Mouse (Mus musculus) spleen, adult 2 months (tissue): ENCODE measurements at regions not wholly inside any gene's neighbourhood (a gene's known extent, or its start where the extent isn't known, plus 50 kb on each side); places are given as distances from the start of the nearest gene placed in this dataset.
"Not testable (repeated sequence)": the region's sequence is repeated elsewhere in the genome, so short reads cannot be mapped to it uniquely, and the experiment has no call there.

ENCODE experiments used
- DNase-seq, 2 experiments: peaks; one replicate each; pipeline versions ENCODE4 v3.0.0 to v3.0.0-alpha.2; 2012 to 2021; ENCODE audit warnings: low spot score in 2 of 2, low read depth in 1 of 2
- H3K27ac ChIP-seq: fragments of 200-500 bp; 2 replicates; pipeline ENCODE4 v1.5.1; 2012; ENCODE audit warnings: low read length, inconsistent platforms; ENCODE audit not compliant: insufficient read depth
- H3K27me3 ChIP-seq: fragments of 200-500 bp; 2 replicates; pipeline ENCODE4 v1.6.1; 2012; ENCODE audit warnings: mild to moderate bottlenecking, moderate library complexity, low read length, inconsistent platforms; ENCODE audit not compliant: control insufficient read depth, insufficient read depth
- H3K36me3 ChIP-seq: fragments of 200-500 bp; 2 replicates; pipeline ENCODE4 v1.6.1; 2012; ENCODE audit warnings: mild to moderate bottlenecking, low read length, inconsistent platforms; ENCODE audit not compliant: control insufficient read depth, insufficient read depth
- H3K4me1 ChIP-seq: fragments of 200-500 bp; 2 replicates; pipeline ENCODE4 v1.6.1; 2011; ENCODE audit warnings: inconsistent platforms; ENCODE audit not compliant: control insufficient read depth, insufficient read depth, insufficient read length
- H3K4me3 ChIP-seq: fragments of 200-500 bp; 2 replicates; pipeline ENCODE4 v1.5.1; 2011; ENCODE audit warnings: mild to moderate bottlenecking, inconsistent platforms; ENCODE audit not compliant: insufficient read depth, insufficient read length; ENCODE audit errors: extremely low read depth
- CTCF ChIP-seq: fragments of 200-500 bp; IDR thresholded peaks from 2 replicates; pipeline ENCODE4 v1.5.1; 2011; ENCODE audit warnings: mild to moderate bottlenecking, inconsistent platforms; ENCODE audit not compliant: insufficient read depth, insufficient read length, insufficient replicate concordance; ENCODE audit errors: extremely low read depth
- POLR2A ChIP-seq: fragments of 200-500 bp; IDR thresholded peaks from 2 replicates; pipeline ENCODE4 v1.6.1; 2011; ENCODE audit warnings: low read depth, low read length, inconsistent platforms
- WGBS: fragments of 180-500 bp; shearing (Covaris S2); methylation state at CpG from one replicate; pipeline ENCODE4 v1.1.7; 2018; 5-methylcytosine and 5-hydroxymethylcytosine counted together

DNA sequence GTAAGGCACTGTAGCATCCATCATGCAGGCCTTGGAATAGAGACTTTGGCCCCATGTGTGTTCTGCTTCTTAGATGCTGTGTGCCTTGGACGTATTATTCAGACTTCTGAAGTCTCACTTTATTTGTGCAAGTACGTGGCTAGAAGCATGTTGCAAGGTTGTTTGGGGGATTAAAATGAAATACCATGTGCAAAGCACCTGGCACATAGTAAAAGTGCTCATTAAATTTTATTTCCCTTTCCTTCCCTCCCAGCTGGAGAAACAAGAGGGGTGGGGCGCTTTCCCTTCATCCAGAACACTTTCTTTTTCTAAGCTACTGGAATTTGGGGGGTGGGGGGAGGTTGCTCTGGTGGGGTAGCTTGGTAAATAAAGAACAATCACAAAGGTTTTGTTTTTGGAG, 248.7 kb upstream of the Smim15 start:
- H3K27ac ChIP-seq, result no peak overlapping the region
- no peak overlapping the region for H3K4me3 ChIP-seq
- no peaks in the 10 kb centered on the region for H3K27me3 ChIP-seq
- DNase-seq, result no peak
- TF ChIP-seq POLR2A, result no peak
- no peak for TF ChIP-seq CTCF
- no peaks in the 10 kb centered on the region for H3K4me1 ChIP-seq
- WGBS, result 91% methylated on average over 3 of the region's 3 CpGs
- no peaks in the 10 kb centered on the region for H3K36me3 ChIP-seq

DNA sequence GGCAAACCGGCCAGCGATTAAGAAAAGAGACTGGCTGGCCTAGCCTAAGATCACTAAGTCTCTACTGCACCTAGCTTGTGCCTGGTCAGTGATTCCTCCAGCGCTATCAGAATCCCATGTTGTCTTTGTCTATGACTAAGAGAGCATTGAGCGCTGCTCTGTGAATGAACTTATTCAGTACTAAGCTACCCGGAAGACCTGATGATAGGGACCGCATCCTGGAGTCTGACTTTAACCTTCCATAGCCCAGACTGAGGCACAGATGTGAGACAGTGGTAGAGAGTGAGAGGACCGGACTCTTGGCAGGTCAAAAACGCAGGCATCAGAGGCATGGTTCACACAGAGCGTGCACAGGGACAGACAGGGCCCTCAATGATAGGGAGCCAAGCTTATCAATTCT, 252.5 kb upstream of the Smim15 start:
- TF ChIP-seq CTCF (no peak), POLR2A (no peak)
- WGBS, result 91% methylated on average over 9 of the region's 9 CpGs
- no peak overlapping the region for H3K4me3 ChIP-seq
- 0 out of 2 replicates have a peak, but pooled peaks cover 2% of the 10 kb centered on the region for H3K36me3 ChIP-seq
- DNase-seq, result no peak
- no peaks in the 10 kb centered on the region for H3K27me3 ChIP-seq
- no peaks in the 10 kb centered on the region for H3K4me1 ChIP-seq
- H3K27ac ChIP-seq, result no peak overlapping the region

DNA sequence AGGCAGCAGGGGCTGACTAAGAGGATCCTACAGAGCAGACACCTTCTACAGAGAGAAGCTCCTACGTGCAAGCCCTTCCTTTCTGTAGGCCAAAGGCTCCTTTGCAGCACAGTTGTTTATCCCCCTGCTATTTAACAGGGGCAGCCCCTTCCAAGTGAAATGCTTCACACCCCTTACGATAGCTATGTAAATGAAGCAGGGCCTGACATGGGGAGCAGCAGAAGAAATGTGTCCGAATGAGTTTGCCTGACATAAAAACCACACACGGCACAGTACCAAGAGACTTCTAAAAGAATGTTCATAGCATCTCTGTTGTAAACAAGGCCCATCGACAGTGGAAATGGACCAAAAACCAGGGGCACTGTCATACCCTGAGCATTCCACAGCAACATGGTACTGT, 259.3 kb upstream of the Smim15 start:
- Histone ChIP-seq H3K27ac (no peak overlapping the region), H3K27me3 (no peaks in the 10 kb centered on the region), H3K36me3 (0 out of 2 replicates have a peak, but pooled peaks cover 2% of the 10 kb centered on the region), H3K4me3 (no peak overlapping the region), H3K4me1 (no peaks in the 10 kb centered on the region)
- no peak for DNase-seq
- WGBS, result 82% methylated on average over 5 of the region's 5 CpGs
- TF ChIP-seq CTCF, result no peak
- no peak for TF ChIP-seq POLR2A

DNA sequence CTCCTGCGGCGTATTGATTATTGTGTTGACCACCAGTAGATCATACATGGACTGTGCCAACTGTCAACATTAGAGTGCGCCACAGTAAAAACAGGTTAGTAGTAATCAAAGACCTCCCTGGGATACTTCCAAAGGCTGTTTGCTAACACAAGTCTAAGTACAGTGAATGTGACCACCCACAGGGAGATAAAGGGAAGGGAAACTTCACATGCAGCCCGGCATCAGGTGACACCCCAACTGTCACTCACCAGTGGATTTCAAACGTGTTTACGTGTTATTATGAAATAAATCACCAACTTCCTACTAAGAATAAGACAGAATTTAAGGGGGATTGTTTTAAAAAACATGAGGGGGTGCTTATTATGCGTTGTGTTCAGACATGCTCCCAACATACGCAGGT, 262.5 kb upstream of the Smim15 start:
- Histone ChIP-seq H3K27me3 (no peaks in the 10 kb centered on the region), H3K36me3 (no peaks in the 10 kb centered on the region), H3K4me3 (no peak overlapping the region), H3K27ac (no peak overlapping the region), H3K4me1 (no peaks in the 10 kb centered on the region)
- TF ChIP-seq POLR2A (no peak), CTCF (no peak)
- 81% methylated on average over 8 of the region's 8 CpGs for WGBS
- no peak for DNase-seq

DNA sequence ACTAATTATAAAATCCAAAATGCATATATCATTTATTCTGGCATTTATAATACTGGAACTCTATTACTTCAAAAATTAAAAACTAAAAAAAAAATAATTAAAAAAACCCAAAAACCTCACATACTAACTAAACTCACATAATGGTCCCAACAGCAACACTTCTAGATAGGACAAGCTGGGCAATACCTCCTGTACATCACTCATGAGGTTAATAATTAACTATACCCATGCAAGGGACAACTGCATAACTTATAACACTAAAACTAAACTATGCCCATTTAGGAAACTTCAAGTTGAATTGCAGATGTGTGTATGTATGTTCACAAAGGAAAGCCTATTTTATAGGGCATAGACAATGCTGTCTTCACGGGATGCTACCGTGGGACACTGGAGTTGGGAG, 263.0 kb upstream of the Smim15 start:
- WGBS, result 99% methylated on average over 2 of the region's 2 CpGs
- Histone ChIP-seq H3K27ac (no peak overlapping the region), H3K4me3 (no peak overlapping the region), H3K36me3 (no peaks in the 10 kb centered on the region), H3K4me1 (no peaks in the 10 kb centered on the region), H3K27me3 (no peaks in the 10 kb centered on the region)
- DNase-seq, result no peak
- TF ChIP-seq POLR2A, result no peak
- TF ChIP-seq CTCF, result no peak

DNA sequence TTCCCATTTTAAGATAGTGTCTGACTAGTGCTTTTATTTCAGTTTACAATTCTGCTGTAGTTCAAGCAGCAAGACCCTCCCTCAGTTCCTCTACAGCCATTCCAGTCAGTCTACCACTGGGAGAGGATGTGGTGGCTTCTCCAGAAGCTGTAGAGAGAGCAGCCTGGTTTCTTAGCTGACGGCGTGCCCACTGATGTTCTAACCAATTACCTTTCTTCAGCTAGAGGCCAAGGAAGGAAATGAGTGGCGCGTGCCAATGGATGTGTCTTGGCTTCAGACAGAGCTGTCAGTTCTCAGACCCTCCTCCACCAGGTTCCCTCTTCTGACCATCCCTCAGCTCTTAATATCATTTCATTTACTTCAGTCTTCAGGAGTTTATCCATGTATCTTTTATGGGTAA, 264.7 kb upstream of the Smim15 start:
- no peak overlapping the region for H3K27ac ChIP-seq

DNA sequence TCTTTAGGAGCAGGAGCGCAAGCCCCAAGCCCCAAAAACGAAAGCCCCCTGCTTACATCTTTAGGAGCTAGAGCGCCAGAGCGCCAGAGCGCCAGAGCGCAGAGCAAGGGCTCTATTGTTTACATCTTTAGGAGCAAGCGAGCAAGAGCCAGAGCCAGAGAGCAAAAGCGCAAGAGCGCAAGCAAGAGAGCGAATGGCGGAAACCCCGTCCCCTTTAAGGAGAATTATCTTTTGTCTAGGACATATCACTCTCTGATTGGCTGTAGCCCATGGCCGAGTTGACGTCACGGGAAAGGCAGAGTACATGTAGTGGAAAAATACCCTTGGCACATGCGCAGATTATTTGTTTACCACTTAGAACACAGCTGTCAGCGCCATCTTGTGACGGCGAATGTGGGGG, 269.7 kb upstream of the Smim15 start:
- not testable (repeated sequence) for H3K27ac ChIP-seq, H3K36me3 ChIP-seq, DNase-seq, H3K4me1 ChIP-seq, H3K27me3 ChIP-seq, H3K4me3 ChIP-seq
- 92% methylated on average over 19 of the region's 19 CpGs for WGBS

More for the DNA sequence above, 264.7 kb upstream of the Smim15 start:
- no peak overlapping the region for H3K4me3 ChIP-seq
- no peaks in the 10 kb centered on the region; the same call in 1 of the 2 replicates for H3K36me3 ChIP-seq
- DNase-seq, result no peak
- TF ChIP-seq CTCF, result no peak
- TF ChIP-seq POLR2A, result no peak
- H3K27me3 ChIP-seq, result no peaks in the 10 kb centered on the region
- WGBS, result 29% methylated on average over 4 of the region's 4 CpGs
- no peaks in the 10 kb centered on the region for H3K4me1 ChIP-seq
